Mouse (Mus musculus): Measurements from ENCODE around the gene Rcvrn. TPM values are rescaled to one million over a fixed set of nuclear protein-coding genes. Genes with fewer than 3 reads are reported as not detected.

Rcvrn gene
- polyA plus RNA-seq (2015; fragmentation: Nextera tagmentation; extraction: Ambion mirVana), result not detected in 2 replicates

DNA sequence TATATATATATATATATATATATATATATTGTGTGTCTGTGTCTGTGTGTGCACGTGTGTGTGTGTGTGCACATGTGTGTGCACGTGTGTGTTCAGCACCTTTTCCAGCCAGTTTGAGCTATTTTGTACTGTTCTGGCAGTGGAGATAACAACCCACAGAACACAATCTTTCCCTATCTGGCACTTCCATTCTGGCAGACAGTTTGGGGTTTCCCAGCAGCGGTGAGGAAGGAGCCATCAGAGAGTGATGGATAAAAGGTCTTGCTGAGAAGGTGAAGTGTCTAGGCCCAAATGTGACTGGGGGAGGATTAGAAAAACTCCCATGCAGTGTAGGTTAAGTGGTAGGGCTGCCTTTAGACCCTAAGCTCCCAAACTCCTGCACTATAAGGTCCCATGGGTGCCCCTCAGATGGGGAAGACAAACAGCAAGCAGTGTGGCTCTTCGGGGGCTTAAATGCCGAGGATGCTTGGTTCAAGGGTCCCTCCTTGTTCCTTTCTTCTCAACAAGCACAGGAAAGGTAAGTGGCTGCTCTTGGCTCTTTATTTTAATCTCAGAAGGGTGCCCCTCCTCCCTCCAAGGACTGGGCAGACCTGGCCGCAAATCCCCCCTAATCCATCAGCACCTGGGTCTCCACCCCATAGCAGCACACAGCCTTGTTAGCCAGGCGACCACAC is at the start of gene Rcvrn:
Rcvrn (plus strand) TSS at position 624 of the 674 bp plus-strand sequence.
- H3K9ac ChIP-seq (ENCODE audit: low read depth, low read length), result no peak within 1 kb of the TSS
- H3K4me1 ChIP-seq (ENCODE audit: control insufficient read depth, insufficient read depth, low read length), result no peaks in the 10 kb centered on the region
- H3K27me3 ChIP-seq (replicated peaks; ENCODE audit: control insufficient read depth, insufficient read depth, low read length), result no peaks in the 10 kb centered on the region
- WGBS, result 73% methylated on average over 7 of the region's 7 CpGs
- ATAC-seq, result no peak
- no peak within 1 kb of the TSS for H3K4me2 ChIP-seq (ENCODE audit: low read depth, low read length)
- H3K27ac ChIP-seq (ENCODE audit: low read length), result no peak within 1 kb of the TSS
- H3K9me3 ChIP-seq (ENCODE audit: control insufficient read depth, low read length), result no peaks in the 10 kb centered on the region
- H3K36me3 ChIP-seq (ENCODE audit: control insufficient read depth, insufficient read depth, low read length), result no peaks in the 10 kb centered on the region
- no peak within 1 kb of the TSS for H3K4me3 ChIP-seq (ENCODE audit: low read length)

DNA sequence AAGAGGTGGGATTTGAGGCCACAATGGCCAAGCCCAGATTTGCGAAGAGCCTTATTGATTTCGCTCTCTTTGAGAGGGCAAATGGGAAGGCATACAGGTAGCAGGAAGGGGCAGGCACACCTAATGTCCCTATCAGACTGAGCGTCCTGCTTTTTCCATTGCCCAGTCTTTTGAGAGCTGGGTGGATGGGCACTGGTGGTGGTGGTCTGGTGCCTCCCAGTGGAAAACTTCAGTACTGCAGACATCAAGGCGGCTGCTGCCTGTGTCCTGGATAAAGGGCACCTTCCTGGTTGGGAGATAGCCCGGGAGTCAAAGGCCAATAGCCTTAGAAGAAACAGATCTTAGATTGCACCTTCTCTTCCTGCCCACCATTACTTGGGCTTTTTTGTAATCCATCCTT is 47.4 kb upstream of the Rcvrn start:
- H3K4me3 ChIP-seq (ENCODE audit: low read length), result no peak overlapping the region
- no peaks in the 10 kb centered on the region for H3K27me3 ChIP-seq (replicated peaks; ENCODE audit: control insufficient read depth, insufficient read depth, low read length)
- no peak overlapping the region for H3K9ac ChIP-seq (ENCODE audit: low read depth, low read length)
- H3K36me3 ChIP-seq (ENCODE audit: control insufficient read depth, insufficient read depth, low read length), result no peaks in the 10 kb centered on the region
- no peak overlapping the region for H3K4me2 ChIP-seq (ENCODE audit: low read depth, low read length)
- peaks cover 4% of the 10 kb centered on the region; the same call in 1 of the 2 replicates for H3K4me1 ChIP-seq (ENCODE audit: control insufficient read depth, insufficient read depth, low read length)
- no peaks in the 10 kb centered on the region for H3K9me3 ChIP-seq (ENCODE audit: control insufficient read depth, low read length)
- ATAC-seq, result peak; percentile 38; the same call in 1 of the 2 replicates
- H3K27ac ChIP-seq (ENCODE audit: low read length), result no peak overlapping the region
- 30% methylated on average over 5 of the region's 5 CpGs for WGBS

DNA sequence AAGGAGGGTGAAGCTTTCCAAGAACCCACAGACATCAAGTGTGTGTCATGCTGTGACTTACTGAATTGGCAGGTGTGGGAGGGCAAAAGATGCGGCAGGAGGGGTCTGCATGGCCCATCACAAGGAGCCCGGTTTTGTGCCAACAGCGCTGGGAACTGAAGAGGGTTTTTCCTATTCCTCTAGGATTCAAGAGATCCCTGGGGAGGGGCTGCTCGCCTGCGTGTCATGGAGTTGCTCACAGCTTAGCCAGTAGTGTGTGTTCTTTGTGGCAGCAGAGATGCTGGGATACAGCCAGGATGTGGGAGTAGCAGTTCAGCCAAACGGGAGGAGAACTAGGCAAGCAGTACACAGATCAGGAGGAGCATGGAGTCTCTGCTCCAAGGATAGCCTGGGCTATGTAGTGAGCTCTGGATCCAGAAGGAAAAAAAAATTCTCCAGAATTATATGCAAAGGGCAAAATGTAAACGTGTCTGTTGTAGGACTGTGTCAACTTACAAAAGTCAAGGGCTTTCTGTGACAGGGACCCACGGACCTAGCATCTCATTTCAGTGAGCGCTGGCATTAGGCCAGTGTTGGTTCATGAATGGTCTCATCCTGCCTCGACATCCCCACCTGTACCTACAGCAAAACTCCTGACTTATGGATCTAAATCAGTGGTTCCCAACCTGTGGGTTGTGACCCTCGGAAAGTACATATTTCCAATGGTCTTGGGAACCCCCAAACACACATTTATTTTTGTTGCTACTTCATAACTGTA is 46.3 kb upstream of the Rcvrn start:
- peaks cover 4% of the 10 kb centered on the region; the same call in 1 of the 2 replicates for H3K4me1 ChIP-seq (ENCODE audit: control insufficient read depth, insufficient read depth, low read length)
- H3K27ac ChIP-seq (ENCODE audit: low read length), result no peak overlapping the region

DNA sequence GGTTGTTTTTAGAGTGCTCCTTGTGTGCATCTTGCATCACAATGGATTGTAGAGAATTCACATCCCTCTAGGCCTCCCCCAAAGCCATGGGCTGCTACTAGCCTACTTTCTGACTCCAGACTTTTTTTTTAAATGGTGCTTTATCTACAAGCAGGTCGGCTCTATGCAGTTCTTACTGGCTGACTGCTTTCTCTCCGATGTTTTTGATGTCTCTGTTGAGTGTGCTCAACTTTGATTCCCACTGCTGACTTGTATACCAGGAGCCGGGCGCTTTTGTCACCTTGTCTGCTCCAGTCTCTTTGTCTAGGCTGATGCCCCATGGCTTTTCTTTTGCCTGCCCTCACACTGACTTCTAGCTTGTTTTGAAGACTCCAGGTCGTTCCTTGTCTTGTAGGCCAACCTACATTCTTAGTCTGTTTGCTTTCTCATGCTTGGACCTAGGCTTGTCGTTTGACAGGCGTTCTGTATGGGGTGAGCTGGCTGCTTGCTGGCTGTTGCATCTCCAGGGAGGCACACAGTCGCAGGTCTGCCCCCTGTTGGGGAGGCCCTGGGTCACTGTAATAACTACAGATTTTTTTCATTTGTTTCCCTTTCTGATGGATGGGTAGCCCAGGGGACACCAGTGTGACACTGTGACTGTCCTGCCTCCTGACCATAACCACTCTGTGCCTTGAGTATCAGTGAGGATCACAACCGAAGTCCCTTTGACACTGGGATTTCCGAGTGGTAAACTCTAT is 45.0 kb upstream of the Rcvrn start:
- Histone ChIP-seq H3K36me3 (ENCODE audit: control insufficient read depth, insufficient read depth, low read length) (no peaks in the 10 kb centered on the region), H3K4me2 (ENCODE audit: low read depth, low read length) (no peak overlapping the region), H3K27ac (ENCODE audit: low read length) (no peak overlapping the region), H3K4me3 (ENCODE audit: low read length) (no peak overlapping the region), H3K27me3 (replicated peaks; ENCODE audit: control insufficient read depth, insufficient read depth, low read length) (no peaks in the 10 kb centered on the region), H3K9me3 (ENCODE audit: control insufficient read depth, low read length) (no peaks in the 10 kb centered on the region), H3K4me1 (ENCODE audit: control insufficient read depth, insufficient read depth, low read length) (peaks cover 4% of the 10 kb centered on the region; the same call in 1 of the 2 replicates), H3K9ac (ENCODE audit: low read depth, low read length) (no peak overlapping the region)
- 54% methylated on average over 10 of the region's 10 CpGs for WGBS
- ATAC-seq, result no peak

More for the DNA sequence above, 46.3 kb upstream of the Rcvrn start:
- no peak for ATAC-seq
- Histone ChIP-seq H3K9me3 (ENCODE audit: control insufficient read depth, low read length) (no peaks in the 10 kb centered on the region), H3K36me3 (ENCODE audit: control insufficient read depth, insufficient read depth, low read length) (no peaks in the 10 kb centered on the region), H3K4me2 (ENCODE audit: low read depth, low read length) (no peak overlapping the region), H3K4me3 (ENCODE audit: low read length) (no peak overlapping the region), H3K9ac (ENCODE audit: low read depth, low read length) (no peak overlapping the region), H3K27me3 (replicated peaks; ENCODE audit: control insufficient read depth, insufficient read depth, low read length) (no peaks in the 10 kb centered on the region)
- 73% methylated on average over 11 of the region's 11 CpGs for WGBS

DNA sequence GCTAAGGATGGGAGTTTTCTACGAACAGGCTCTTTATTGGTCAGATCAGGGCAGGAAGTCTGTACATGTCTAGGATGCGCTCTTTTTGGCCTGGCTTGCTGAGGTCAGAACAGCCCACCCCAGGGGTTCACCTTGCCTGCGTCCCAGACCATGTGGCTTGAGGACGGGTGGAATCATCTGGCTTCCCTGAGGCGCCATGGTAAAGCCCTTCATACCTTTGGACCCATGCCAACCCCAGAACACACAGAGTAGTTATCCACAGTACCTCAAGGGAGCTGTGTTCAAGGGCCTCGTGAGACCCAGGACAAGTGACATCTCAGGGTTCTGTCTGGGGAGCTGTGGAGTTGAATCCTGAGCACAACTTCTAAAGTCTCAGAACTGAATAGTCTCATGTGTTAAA is 43.4 kb upstream of the Rcvrn start:
- H3K9ac ChIP-seq (ENCODE audit: low read depth, low read length), result no peak overlapping the region
- WGBS, result 71% methylated on average over 6 of the region's 6 CpGs

DNA sequence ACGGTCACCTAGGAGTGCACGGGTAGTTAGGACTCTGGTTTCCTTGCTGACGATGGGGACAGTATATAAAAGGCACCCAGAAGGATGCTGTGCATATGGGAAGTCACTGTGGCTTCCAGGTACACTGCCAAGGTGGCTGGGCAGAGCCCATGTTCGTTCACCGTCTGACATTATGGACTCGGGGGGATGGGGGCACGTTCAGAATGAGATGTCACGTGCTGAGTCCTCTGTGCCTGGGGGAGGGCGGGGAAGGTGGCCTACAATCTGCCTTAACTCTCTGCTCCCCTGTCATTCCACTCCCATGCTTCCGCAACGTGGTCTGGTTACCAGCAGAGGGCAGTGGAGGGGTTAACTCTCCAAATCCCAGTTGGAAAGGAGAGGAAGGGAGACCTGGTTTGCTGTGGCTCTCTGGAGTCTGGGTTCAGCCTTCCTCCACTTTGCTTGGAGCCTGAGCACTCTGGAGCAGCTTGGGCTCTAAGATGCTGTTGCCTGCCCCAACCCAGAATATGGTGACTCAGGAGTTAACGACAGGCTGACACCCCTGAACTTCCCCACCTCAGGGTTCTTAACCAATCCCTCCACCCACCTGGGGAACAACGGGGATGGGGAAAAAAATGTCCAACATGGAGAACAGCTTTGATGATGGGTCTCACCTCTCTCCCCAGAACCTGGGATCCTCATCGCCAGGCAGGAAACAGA is 42.8 kb upstream of the Rcvrn start:
- no peaks in the 10 kb centered on the region for H3K27me3 ChIP-seq (replicated peaks; ENCODE audit: control insufficient read depth, insufficient read depth, low read length)
- H3K36me3 ChIP-seq (ENCODE audit: control insufficient read depth, insufficient read depth, low read length), result no peaks in the 10 kb centered on the region
- no peak overlapping the region for H3K27ac ChIP-seq (ENCODE audit: low read length)
- H3K9ac ChIP-seq (ENCODE audit: low read depth, low read length), result no peak overlapping the region
- H3K4me3 ChIP-seq (ENCODE audit: low read length), result no peak overlapping the region
- no peaks in the 10 kb centered on the region for H3K9me3 ChIP-seq (ENCODE audit: control insufficient read depth, low read length)
- 16% methylated on average over 14 of the region's 14 CpGs for WGBS
- H3K4me2 ChIP-seq (ENCODE audit: low read depth, low read length), result no peak overlapping the region
- no peak for ATAC-seq
- peaks cover 4% of the 10 kb centered on the region; the same call in 1 of the 2 replicates for H3K4me1 ChIP-seq (ENCODE audit: control insufficient read depth, insufficient read depth, low read length)

More for the DNA sequence above, 43.4 kb upstream of the Rcvrn start:
- Histone ChIP-seq H3K27me3 (replicated peaks; ENCODE audit: control insufficient read depth, insufficient read depth, low read length) (no peaks in the 10 kb centered on the region), H3K36me3 (ENCODE audit: control insufficient read depth, insufficient read depth, low read length) (no peaks in the 10 kb centered on the region), H3K9me3 (ENCODE audit: control insufficient read depth, low read length) (no peaks in the 10 kb centered on the region), H3K4me1 (ENCODE audit: control insufficient read depth, insufficient read depth, low read length) (peaks cover 4% of the 10 kb centered on the region; the same call in 1 of the 2 replicates), H3K4me2 (ENCODE audit: low read depth, low read length) (no peak overlapping the region), H3K27ac (ENCODE audit: low read length) (no peak overlapping the region), H3K4me3 (ENCODE audit: low read length) (no peak overlapping the region)
- ATAC-seq, result no peak

DNA sequence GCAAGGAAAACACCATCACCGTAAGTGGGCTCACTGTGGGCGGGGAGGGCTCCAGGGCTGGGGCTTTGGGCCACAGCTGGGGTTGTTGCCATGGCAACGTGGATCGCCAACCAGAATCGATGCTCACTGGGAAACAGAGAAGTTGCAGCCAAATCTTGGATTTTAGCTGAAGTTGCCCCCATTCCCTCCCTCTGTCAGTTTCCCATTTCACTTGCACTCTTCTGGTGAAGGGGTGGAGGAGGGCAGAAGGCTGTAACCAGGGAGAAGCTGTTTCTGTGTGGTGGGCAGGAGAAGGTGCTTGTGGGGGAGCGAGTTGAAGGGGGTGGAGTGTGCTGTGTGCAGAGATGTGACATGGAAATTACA is 42.3 kb upstream of the Rcvrn start:
- no peak overlapping the region for H3K9ac ChIP-seq (ENCODE audit: low read depth, low read length)
- peaks cover 4% of the 10 kb centered on the region; the same call in 1 of the 2 replicates for H3K4me1 ChIP-seq (ENCODE audit: control insufficient read depth, insufficient read depth, low read length)
- no peak overlapping the region for H3K4me3 ChIP-seq (ENCODE audit: low read length)
- no peaks in the 10 kb centered on the region for H3K9me3 ChIP-seq (ENCODE audit: control insufficient read depth, low read length)
- H3K27me3 ChIP-seq (replicated peaks; ENCODE audit: control insufficient read depth, insufficient read depth, low read length), result no peaks in the 10 kb centered on the region
- WGBS, result 41% methylated on average over 6 of the region's 6 CpGs
- no peak overlapping the region for H3K4me2 ChIP-seq (ENCODE audit: low read depth, low read length)
- no peaks in the 10 kb centered on the region for H3K36me3 ChIP-seq (ENCODE audit: control insufficient read depth, insufficient read depth, low read length)
- ATAC-seq, result no peak
- no peak overlapping the region for H3K27ac ChIP-seq (ENCODE audit: low read length)

DNA sequence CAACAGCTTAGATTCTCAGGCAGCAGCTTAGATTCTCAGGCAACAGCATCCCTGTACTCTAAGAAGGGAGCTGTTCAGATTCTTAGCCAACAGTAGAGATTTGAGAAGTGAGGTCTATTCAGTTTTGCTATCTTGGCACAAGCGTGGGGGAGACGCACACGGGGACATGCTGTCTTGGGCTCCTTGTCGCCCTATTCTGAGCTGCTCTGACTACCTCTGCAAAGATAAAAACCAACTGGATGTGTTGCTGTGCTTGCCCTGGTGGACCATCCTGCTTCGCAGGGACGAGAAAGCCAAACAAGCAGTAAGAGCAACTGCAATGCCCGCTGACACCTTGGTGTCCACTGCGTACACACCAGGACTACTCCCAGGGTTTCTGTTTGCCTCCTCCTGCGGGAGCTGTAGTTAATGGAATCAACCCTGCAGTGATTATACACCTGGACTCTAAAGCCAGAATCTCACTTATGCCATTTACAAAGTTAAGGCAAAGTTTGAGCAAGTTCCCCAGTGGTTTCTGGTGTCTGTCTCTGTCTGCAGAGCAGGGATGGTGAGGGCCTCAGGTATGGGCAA is 41.5 kb upstream of the Rcvrn start:
- no peak for ATAC-seq
- no peak overlapping the region for H3K4me2 ChIP-seq (ENCODE audit: low read depth, low read length)
- H3K4me3 ChIP-seq (ENCODE audit: low read length), result no peak overlapping the region

More for the DNA sequence above, 41.5 kb upstream of the Rcvrn start:
- Histone ChIP-seq H3K4me1 (ENCODE audit: control insufficient read depth, insufficient read depth, low read length) (peaks cover 4% of the 10 kb centered on the region; the same call in 1 of the 2 replicates), H3K9ac (ENCODE audit: low read depth, low read length) (no peak overlapping the region), H3K27me3 (replicated peaks; ENCODE audit: control insufficient read depth, insufficient read depth, low read length) (no peaks in the 10 kb centered on the region), H3K9me3 (ENCODE audit: control insufficient read depth, low read length) (no peaks in the 10 kb centered on the region), H3K27ac (ENCODE audit: low read length) (no peak overlapping the region), H3K36me3 (ENCODE audit: control insufficient read depth, insufficient read depth, low read length) (no peaks in the 10 kb centered on the region)
- 83% methylated on average over 9 of the region's 9 CpGs for WGBS

Measured in intestine, embryonic 16.5 days (tissue).